Mouse (Mus musculus) leukemia stem cell, adult 10-12 weeks (primary cell): ENCODE results near the gene Tsga8. TPM values are rescaled to one million over a fixed set of nuclear protein-coding genes. Genes with fewer than 3 reads are reported as not detected.

Experiments
- polyA plus RNA-seq: library from polyadenylated mRNA; stranded (reverse); fragments of >175 nt; gene quantifications from 2 replicates; pipeline ENCODE4 v1.2.3, GENCODE M21; 2012; ENCODE audit warnings: low replicate concordance

The Tsga8 gene
- not detected in 2 replicates for polyA plus RNA-seq

GRCm38 (mm10) chrX:83487598-83487997 is at the start of gene Tsga8:
Tsga8 (minus strand) TSS chrX:83487924.

